Mouse (Mus musculus): ENCODE data around the gene Mlst8.

DNA sequence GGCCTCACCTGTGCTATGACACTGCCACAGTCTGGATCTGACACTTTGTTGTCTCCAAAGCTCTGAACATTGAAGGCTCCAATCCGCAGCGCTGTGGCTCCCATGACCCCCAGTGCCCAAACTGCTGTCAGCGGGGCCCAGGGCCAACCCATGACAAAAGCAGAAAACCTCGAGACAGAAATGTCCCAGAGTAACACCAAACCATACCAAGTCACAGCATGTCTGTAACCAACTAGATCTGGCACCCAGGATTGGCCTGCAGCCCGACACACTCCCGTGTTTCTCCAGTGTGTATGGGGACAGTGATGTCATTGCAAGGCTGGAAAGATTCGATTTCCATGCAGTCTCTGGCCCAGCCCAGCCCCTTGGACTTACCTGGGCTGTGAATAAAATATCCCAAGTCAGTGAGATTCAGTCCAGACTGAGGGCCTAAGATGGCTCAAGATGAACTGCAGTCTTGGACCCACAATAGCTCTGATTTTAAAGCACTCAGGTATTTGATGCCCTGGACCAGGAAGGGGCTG, 36.2 kb downstream of the Mlst8 start, which contains the start of gene Dnase1l2:
- TF ChIP-seq USF1 (IDR thresholded peaks at IDR 0.05; ENCODE audit: low read depth, low read length) (no peak), CTCF (conservative IDR thresholded peaks at IDR 0.05 in 1 of 2, IDR thresholded peaks at IDR 0.05 in 1 of 2; ENCODE audit: low read depth in 2 of 2, low read length in 2 of 2) (no peak), MXI1 (IDR thresholded peaks at IDR 0.05; ENCODE audit: low read depth, low read length) (no peak), MAX (IDR thresholded peaks at IDR 0.05; ENCODE audit: low read length) (no peak), POLR2A (IDR thresholded peaks at IDR 0.05; ENCODE audit: low read depth, low read length) (no peak), UBTF (IDR thresholded peaks at IDR 0.05; ENCODE audit: low read depth, low read length) (no peak), USF2 (conservative IDR thresholded peaks at IDR 0.05; ENCODE audit: low read depth, low read length) (no peak), MYC (IDR thresholded peaks at IDR 0.05; ENCODE audit: low read depth, low read length) (no peak), GABPA (IDR thresholded peaks at IDR 0.05; ENCODE audit: insufficient replicate concordance, low read depth, low read length) (no peak)

All from CH12.LX (cell line).